Mouse (Mus musculus) frontal cortex, postnatal 36 days (tissue): ENCODE results near the gene Olfr1436.
"Not testable (repeated sequence)": the region's sequence is repeated elsewhere in the genome, so short reads cannot be mapped to it uniquely, and the experiment has no call there.

ENCODE experiments used
- DNase-seq, 2 experiments: peaks; one replicate each; pipeline ENCODE4 v3.0.0; 2022; ENCODE audit warnings: low spot score in 2 of 2

Gene Olfr1436

DNA sequence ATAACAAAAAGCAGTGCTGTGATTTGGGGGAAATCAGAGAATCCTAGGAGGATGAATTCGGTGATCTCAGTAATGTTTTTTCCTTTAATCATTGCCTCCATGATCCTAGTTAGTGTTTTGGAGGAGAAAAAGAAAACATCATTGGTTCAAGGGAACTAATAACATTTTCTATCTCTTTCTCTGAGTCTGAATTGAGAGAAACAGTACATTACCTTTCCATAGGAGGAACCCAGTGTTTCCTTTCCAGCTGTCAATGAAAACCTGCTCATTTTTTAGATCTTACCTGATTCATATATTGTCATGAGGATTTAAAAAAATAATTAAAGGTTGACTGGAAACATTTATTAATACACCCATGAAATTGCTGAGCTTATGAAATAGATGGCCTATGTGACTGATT is at the start of gene Olfr1436:
TSS of gene Olfr1436 (minus strand) at position 101 of the 400 bp plus-strand sequence.
- not testable (repeated sequence) for DNase-seq

DNA sequence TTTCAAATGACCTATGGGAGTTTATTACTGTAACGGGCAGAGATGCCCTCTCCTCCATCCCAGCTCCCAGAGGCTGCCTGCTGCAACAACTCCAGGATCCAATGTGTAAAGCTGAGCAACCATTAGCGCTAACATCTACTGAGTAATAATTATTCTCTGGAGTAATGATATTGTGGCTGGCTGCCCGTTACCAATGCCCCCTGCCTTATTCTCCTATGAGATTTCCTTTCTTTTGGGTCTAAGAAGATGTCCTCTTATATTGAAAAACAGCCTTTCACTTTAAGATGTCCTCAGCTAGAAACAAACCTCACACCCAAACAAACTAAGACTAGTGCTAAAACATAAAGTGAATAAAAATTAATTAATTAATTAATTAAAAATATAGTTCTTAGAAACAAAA is 36.9 kb upstream of the Olfr1436 start, which contains the start of gene Olfr1438-ps1:
TSS of gene Olfr1438-ps1 (minus strand) at position 101 of the 400 bp plus-strand sequence.
- DNase-seq = no peak

DNA sequence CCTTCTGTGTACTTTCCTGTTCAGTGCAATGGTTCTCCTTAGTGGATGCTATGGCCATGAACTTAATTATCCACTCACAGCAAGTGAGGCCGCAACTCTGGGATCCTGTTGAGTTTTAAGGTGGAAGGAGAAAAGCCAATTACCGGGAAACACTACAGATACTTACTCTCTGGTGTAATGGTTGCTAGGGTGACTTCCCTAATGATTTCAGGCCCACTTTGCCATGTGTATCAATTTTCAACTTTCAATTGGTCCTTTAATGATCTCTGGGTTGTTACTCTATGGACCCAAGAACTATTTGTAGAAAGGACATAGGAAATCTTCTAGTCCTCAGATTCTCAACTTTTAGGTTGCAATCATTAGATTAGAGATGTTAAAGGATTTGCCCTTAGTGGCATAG is 26.1 kb upstream of the Olfr1436 start, which contains the start of gene Olfr1437:
TSS of gene Olfr1437 (minus strand) at position 101 of the 400 bp plus-strand sequence.
- DNase-seq = no peak

DNA sequence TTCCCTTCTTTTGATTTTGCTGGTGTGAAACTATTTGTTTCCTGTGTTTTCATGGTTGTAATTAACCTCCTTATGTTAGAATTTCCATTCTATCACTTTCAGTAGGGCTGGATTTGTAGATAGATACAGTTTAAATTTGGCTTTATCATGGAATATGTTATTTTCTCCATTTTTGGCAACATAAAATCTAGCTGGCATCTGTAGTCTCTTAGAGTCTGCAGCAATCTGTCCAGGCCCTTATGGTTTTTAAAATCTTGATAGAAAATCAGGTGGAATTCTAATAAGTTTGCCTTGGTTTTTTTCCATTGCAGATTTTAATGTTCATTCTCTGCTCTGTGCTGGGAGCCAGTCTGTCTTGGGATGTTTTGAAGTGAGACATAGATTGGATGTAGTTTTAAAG is 6.0 kb downstream of the Olfr1436 start:
- peak; percentile 0 to 13 for DNase-seq

DNA sequence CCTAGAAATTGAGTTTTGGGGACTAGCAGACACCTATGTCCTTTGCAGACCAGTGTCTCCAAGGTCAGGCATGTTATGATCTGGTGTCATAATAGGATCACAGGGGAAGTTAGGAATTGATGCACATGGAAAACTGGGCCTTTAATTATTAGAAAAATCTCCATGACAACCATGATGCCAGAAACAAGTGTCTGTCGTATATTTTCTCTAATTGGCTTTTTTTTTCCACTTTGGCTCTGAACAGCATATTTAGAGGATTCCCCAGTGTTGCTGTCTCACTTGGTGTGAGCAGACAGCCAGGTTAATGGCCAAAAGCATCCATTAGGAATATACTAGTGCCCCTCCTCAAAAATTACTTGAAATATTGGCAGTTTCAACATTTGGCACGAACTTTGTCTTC is 19.4 kb downstream of the Olfr1436 start, which contains the start of gene Olfr1434:
TSS of gene Olfr1434 (plus strand) at position 301 of the 400 bp plus-strand sequence.
- DNase-seq = no peak

DNA sequence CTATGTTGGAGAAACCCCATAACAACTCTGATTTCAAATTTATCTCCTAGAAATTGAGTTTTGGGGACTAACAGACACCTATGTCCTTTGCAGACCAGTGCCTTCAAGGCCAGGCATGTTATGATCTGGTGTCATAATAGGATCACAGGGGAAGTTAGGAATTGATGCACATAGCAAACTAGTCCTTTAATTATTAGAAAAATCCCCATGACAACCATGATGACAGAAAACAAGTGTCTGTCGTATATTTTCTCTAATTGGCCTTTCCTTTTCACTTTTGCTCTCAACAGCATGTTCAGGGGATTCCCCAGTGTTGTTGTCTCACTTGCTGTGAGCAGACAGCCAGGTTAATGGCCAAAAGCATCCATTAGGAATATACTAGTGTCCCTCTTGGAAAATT is 38.2 kb downstream of the Olfr1436 start, which contains the start of gene Olfr235:
TSS of gene Olfr235 (plus strand) at position 301 of the 400 bp plus-strand sequence.
- no peak for DNase-seq
